Mouse (Mus musculus) brown adipose tissue, adult 24 weeks (tissue): ENCODE measurements around the gene Acvrl1. TPM values are rescaled to one million over a fixed set of nuclear protein-coding genes. Genes with fewer than 3 reads are reported as not detected.

Experiments used
- H3K27ac ChIP-seq: fragments of 200-500 bp; replicated peaks from 2 replicates; pipeline ENCODE4 v1.5.1; 2012; ENCODE audit warnings: low read depth, mild to moderate bottlenecking, low read length
- H3K4me1 ChIP-seq: fragments of 200-500 bp; 2 replicates; pipeline ENCODE4 v1.6.1; 2012; ENCODE audit warnings: low read length, mixed read lengths; ENCODE audit not compliant: control insufficient read depth, insufficient read depth, insufficient read length
- H3K4me3 ChIP-seq: fragments of 200-500 bp; 2 replicates; pipeline ENCODE4 v1.5.1; 2012; ENCODE audit warnings: low read depth, mild to moderate bottlenecking, low read length, moderate library complexity; ENCODE audit not compliant: insufficient read depth
- polyA plus RNA-seq: library from polyadenylated mRNA; stranded (reverse); fragments of >200 nt; gene quantifications from 2 replicates; pipeline ENCODE4 v1.2.4, GENCODE M21; 2012; ENCODE audit not compliant: missing spikeins, insufficient read depth, insufficient read length

Acvrl1 gene
- polyA plus RNA-seq, 1 experiment: 9.4 TPM

DNA sequence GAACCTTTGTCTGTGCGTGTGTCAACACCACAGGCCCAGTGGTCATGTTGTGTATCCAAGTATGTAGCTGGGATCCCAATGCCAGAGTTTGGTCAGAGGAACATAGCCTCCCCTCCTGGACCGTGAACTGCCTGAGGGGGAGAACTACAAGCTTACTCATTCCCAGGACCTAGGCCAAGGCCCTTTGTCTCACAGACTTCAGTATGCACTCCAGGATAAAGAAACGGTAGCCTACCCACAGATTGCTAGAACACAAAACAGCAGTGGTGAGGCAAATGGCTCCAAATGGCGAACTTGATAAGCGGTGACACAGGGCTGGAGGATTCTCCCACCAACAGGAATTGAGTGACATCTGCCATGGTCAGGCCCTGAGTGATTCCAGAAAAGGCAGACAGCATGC lies 35.5 kb downstream of the Acvrl1 start:
- no peak overlapping the region for H3K4me3 ChIP-seq
- H3K27ac ChIP-seq: no peak overlapping the region
- H3K4me1 ChIP-seq: no peaks in the 10 kb centered on the region

DNA sequence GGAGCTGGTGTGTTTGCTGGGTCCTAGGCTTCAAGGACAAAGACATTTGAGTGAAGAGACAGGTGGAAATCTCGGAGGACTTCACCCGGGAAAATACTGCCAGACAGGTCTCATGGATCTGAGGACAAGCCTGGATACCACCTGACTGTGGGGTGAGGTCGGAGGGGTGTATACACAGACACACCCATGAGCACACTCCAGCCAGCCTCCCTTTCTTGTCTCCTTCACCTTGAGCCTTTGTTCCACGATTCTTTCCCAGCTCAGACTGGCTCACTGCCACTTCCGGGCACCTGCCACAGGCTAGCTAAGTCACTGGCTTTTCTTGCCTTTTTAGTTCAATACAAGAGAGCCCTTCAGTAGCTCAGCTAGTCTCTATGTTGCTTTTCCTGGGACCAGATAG lies 36.0 kb downstream of the Acvrl1 start:
- no peaks in the 10 kb centered on the region for H3K4me1 ChIP-seq
- no peak overlapping the region for H3K27ac ChIP-seq
- H3K4me3 ChIP-seq: no peak overlapping the region

DNA sequence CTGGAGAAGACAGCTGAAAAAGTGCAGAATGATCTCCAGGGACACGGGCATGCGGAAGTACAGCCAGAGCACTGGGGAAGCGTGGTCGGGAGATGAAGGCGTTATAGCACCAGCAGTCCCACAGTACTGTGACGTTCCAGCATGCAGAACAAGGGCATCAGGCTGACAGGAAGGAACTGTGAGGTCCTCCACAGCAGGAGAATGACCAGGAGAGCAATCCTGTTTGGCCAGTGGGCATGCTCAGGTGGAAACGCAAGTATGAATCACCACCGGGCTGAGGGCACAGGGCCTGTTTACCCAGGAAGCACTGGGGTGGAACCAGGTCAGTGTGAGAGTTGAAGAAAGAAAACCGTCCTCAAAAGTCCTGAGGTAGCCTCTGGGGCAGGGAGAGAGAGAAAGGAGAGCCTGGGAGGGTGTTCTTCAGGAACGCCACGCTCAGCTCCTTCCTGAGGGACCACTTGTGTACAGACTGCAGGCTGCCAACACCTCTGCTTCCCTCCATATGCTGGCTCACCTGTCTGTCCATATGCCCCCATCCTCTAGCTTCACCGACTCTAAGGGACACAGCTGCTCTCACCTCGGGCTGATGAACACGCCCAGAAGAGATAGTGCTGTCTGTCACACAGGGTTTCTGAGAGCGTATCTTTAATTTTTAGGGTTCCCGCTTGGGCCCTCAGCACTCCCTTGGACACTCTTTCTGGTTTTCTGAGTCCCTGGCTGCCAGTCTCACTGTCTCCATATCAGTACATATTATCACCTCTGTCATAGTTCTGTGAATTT lies 37.5 kb downstream of the Acvrl1 start:
- Histone ChIP-seq H3K27ac (no peak overlapping the region), H3K4me3 (no peak overlapping the region), H3K4me1 (no peaks in the 10 kb centered on the region)

DNA sequence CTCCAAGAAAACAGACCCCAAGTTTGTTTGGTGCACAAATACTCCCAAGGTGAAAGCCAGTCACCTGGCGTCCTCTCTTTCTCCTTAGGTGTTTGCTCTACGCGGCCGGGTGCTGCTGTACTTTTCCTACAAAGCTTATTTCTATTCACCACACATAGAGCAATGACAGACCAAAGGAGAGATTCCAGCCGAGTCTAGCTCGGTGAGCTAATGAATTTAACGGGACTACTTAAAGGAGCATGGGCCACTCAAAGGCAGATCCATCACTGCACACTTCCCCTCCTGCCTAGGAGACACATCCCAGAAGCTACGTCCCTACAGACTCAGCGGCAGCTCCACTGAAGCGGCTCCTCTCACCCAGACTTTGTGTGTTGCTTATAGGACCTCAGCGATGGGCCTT lies 39.2 kb downstream of the Acvrl1 start:
- no peak overlapping the region for H3K27ac ChIP-seq
- H3K4me1 ChIP-seq: no peaks in the 10 kb centered on the region
- no peak overlapping the region for H3K4me3 ChIP-seq

DNA sequence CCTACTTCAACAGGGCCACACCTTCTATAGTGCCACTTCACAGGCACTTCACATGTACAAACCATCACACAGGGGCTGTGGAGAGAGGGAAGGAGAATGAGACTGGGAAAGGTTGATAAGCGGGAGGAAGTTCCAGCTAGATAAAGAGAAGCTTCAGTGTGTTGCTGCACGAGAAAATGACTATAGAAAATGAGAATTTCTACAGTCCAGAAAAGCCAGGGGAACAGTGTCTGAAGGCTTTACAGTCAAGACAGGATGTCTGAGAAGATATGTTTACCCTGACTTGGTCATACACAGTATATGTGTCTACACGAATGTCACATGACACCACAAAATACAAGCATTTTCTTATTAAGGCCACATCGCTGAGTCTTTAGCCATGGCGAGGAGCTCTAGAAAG lies 41.6 kb downstream of the Acvrl1 start:
- no peaks in the 10 kb centered on the region for H3K4me1 ChIP-seq
- H3K27ac ChIP-seq: no peak overlapping the region
- H3K4me3 ChIP-seq: no peak overlapping the region

DNA sequence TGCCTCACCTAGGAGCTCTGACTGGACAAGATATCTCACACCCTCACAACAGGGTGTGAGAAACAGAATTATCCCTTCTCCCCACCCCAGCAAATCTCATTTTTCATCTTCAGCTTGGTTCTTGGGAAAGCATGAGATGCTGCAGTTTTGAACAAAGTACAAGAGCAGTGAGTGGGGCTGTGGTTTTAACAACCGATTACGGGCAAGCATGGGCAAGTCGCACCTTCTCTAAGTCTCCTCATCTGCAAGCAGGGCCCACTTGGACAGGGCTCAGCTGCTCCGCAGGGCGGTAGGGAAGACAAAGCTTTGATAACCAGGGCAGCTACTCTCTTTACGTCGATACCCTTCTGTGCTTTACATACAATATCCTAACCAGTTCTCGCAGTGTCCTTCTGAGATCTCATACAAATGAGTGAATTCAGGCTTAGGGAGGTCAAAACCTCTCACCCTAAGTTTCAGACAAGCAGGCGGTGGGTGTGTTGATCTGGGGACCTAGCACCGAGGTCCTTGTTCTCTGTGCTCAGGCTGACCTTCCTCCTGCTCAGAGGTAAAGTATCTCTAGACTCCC lies 42.2 kb downstream of the Acvrl1 start:
- no peak overlapping the region for H3K4me3 ChIP-seq
- H3K4me1 ChIP-seq: peaks cover 3% of the 10 kb centered on the region; the same call in 1 of the 2 replicates

DNA sequence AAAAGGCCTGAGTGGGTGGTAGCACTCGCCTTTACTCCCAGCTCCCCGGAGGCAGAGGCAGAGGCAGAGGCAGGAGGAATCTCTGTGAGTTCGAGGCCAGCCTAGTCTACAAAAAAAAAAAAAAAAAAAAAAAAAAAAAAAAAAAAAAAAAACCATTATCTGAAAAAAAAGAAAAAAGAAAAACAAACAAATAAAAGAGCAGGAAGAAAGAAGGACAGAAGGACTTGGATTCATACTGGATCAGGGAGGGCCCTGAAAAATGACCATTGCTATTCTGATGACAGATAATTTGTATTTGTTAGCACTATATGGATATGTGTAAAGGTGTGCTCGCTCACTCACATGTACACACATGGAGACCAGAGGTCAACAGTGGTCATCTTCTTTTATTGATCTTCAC lies 43.0 kb downstream of the Acvrl1 start:
- H3K4me1 ChIP-seq: peaks cover 6% of the 10 kb centered on the region; the same call in 1 of the 2 replicates
- H3K27ac ChIP-seq: no peak overlapping the region
- no peak overlapping the region for H3K4me3 ChIP-seq

More for the DNA sequence above, 42.2 kb downstream of the Acvrl1 start:
- no peak overlapping the region for H3K27ac ChIP-seq

DNA sequence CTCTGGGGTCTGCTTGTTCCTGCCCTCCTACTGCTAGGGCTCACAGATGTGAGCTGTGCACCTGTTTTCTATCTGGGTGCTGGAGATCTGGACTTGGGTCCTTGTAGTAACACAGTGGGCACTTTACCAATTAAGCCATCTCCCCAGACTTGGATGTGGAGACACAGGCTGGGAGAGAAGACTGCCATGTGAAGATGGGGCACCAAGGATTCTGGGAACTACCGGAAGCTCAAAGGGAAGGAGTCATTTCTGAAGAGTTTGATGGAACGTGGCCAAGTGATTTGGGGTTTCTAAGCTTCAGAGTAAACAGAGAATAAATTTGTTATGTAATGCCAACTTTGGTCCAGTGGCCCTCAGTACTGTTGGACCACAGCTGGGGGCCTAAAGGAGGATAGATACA lies 43.7 kb downstream of the Acvrl1 start:
- Histone ChIP-seq H3K4me1 (peaks cover 6% of the 10 kb centered on the region; the same call in 1 of the 2 replicates), H3K27ac (no peak overlapping the region), H3K4me3 (no peak overlapping the region)

DNA sequence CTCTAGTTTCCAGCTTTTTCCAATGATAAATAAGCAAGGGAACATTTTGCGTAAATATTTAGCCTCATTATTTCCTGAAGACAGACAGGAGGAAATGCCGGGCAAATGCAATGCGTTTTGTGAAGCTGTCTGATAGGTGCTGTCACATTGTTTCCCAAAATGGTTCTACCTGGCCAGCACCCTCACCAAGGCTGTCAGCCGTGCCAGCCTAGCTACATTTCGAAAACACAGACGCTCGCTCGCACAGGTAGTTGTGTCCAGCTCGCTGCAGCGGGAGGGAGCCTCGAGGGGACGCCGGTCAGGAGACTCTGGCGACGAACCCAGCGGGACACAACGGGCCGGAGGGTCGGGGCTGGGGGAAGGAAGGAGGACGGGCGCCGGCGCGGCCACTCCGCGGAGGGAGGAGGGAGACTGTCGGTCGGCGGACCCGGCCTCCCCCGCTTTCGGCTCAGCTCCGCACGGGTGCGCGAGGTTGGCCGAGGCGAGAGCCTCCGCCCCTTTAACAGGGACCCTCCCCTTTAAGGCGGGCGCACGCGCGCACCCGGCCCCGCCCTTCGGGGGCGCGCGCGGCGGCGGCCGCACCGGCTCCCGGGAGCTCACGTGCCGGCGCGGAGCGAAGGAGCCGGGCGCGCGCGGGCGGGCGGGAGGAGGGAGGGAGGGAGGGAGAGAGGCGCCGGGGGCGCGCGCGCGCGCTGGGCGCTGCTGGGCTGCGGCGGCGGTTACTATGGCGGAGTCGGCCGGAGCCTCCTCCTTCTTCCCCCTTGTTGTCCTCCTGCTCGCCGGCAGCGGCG lies 45.3 kb downstream of the Acvrl1 start, which contains the start of gene Acvr1b:
Acvr1b (plus strand) TSS at position 647 of the 791 bp plus-strand sequence.
- peak within 1 kb of the TSS; percentile 64 for H3K27ac ChIP-seq

DNA sequence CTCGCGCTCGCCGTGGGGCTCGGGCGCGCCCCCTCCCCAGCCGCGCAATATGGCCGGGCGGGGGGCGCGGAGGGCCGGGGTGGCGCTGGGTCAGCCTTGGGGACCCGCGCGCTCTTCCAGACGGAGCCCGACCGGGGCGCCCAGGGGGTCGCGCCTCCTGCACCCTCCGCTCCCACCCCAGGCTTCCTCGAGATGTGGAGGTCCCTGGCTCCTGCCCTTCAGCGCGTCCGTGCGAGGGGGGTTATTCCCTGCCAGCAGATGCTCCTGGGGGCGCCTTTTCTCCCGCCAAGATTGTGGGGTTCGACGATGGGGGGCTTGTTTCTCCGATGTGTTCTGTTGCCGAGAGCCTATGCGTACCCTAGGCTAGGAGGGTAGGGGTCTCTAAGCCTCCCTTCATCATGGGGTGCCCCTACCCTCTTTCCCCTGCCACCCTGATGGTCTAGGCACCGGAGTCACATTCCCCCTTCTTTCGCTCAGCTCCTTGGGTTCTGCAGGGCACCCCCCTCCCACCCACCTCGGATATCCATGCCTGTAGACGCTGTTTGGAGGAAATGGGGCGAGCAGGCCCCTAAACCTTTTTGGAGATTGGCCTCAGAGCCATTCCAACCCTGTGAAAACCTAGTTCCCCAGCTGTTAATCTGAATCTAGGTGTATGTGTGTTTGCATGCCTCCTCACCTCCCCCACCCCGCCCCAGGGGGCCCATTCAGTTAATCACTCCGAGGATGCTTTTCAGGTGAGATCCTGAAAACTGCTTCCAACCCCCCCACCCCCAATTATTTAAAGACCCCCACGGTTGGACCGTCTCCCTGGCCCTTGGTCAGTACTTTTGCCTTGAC lies 46.2 kb downstream of the Acvrl1 start:
- Histone ChIP-seq H3K4me3 (peak overlapping the region; percentile 69), H3K4me1 (peaks cover 6% of the 10 kb centered on the region; the same call in 1 of the 2 replicates), H3K27ac (peak overlapping the region; percentile 60)

More for the DNA sequence above, 45.3 kb downstream of the Acvrl1 start, which contains the start of gene Acvr1b:
- peaks cover 6% of the 10 kb centered on the region; the same call in 1 of the 2 replicates for H3K4me1 ChIP-seq
- peak within 1 kb of the TSS; percentile 76 for H3K4me3 ChIP-seq

DNA sequence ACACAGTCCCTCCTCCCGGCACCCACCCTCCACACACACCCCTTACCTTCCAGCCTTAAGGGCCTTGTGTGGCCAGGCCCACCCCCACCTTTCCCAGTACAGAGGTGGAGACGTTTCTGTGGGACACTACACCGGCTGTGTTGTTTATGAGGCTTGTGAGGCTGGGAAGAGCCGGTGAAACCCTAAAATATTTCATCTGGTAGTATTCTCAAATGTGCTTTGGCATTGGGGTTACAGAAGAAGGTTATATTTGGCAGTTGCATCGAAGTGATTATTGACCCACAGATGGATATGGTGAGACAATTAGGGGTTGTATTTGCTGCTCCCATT lies 46.8 kb downstream of the Acvrl1 start:
- peak overlapping the region; percentile 69 for H3K4me3 ChIP-seq
- peaks cover 7% of the 10 kb centered on the region for H3K4me1 ChIP-seq
- H3K27ac ChIP-seq: peak overlapping the region; percentile 60

DNA sequence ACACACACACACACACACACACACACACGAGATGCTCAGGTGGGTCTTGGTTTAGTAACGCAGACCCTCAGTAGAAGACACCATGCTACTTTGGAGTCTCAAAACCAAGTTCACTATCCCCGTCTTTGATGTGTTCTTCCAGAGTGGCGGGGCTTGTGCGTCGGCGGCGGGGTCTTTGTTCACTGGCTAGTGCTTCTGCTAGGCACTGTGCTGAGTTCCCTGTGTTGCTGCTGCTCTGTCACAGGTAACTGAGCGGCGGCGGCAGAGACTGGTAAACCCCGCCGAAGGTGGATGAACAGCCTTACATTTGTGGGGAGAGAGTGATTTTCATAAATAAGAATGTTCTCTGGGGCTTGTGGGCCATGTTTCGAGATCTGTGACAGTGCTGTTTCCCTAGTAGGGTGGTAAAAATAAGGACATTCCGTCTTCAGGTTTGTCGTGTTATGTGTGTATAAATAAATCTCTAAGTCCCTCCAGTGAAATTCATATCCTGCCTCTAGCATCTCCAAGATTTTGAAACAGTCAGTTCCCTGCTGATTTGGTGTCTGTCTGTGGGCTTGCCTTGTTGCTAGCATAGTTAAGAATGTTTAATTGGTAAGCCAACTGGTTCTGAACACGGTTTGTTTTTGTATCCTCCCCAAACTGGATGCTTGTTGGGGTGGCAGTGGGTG lies 47.4 kb downstream of the Acvrl1 start:
- peaks cover 13% of the 10 kb centered on the region for H3K4me1 ChIP-seq
- H3K27ac ChIP-seq: peak overlapping the region; percentile 60
- H3K4me3 ChIP-seq: peak overlapping the region; percentile 69

DNA sequence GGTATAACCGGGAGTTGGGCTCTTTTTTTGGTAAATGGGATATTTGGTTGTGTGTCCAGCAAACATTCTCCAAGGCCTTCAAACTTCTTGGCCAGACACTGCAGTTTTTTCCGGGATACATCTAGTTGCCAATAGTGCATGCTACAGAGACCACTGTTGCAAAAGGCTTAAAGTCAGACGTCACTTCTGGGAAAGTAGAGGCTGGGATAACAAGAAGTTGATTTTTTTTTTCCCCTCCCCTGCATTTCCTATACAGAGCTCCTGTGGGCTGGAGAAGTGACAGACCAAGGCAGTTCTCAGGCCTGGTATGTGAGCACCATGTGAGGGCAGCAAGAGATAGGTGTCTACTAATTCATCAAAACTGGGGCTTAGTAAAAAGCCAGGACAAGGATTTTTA lies 48.0 kb downstream of the Acvrl1 start:
- Histone ChIP-seq H3K4me3 (no peak overlapping the region), H3K27ac (peak overlapping the region; percentile 31; the same call in 1 of the 2 replicates), H3K4me1 (peaks cover 15% of the 10 kb centered on the region)
